Mouse (Mus musculus) bone marrow, adult 2 months (tissue): ENCODE measurements around the gene Arid1b. TPM values are rescaled to one million over a fixed set of nuclear protein-coding genes. Genes with fewer than 3 reads are reported as not detected.

Experiments used
- H3K27ac ChIP-seq: fragments of 200-500 bp; 2 replicates; pipeline ENCODE4 v1.5.1; 2012; ENCODE audit warnings: low read depth, mild to moderate bottlenecking, control low read depth, inconsistent platforms, low read length; ENCODE audit not compliant: control insufficient read depth, poor library complexity, insufficient read depth
- H3K4me1 ChIP-seq: fragments of 200-500 bp; 2 replicates; pipeline ENCODE4 v1.6.1; 2011; ENCODE audit warnings: low read length; ENCODE audit not compliant: control insufficient read depth, insufficient read depth
- H3K4me3 ChIP-seq: fragments of 200-500 bp; replicated peaks from 2 replicates; pipeline ENCODE3; 2011; ENCODE audit warnings: mild to moderate bottlenecking, low read depth, low read length, control low read depth; ENCODE audit not compliant: control insufficient read depth
- CTCF ChIP-seq: fragments of 200-500 bp; IDR thresholded peaks from 2 replicates; pipeline ENCODE4 v1.5.1; 2011; ENCODE audit warnings: low read length, control low read depth; ENCODE audit not compliant: control insufficient read depth, insufficient read depth
- POLR2A ChIP-seq: fragments of 200-500 bp; IDR thresholded peaks from 2 replicates; pipeline ENCODE4 v1.6.1; 2011; ENCODE audit warnings: low read depth, mild to moderate bottlenecking, control low read depth, low read length, borderline replicate concordance; ENCODE audit not compliant: control insufficient read depth
- WGBS: fragments of 180-500 bp; shearing (Covaris S2); methylation state at CpG from one replicate; pipeline ENCODE4 v1.1.7; 2018; 5-methylcytosine and 5-hydroxymethylcytosine counted together
- polyA plus RNA-seq: library from polyadenylated mRNA; stranded (reverse); fragments of >200 nt; gene quantifications from 2 replicates; pipeline ENCODE4 v1.2.4, GENCODE M21; 2011; ENCODE audit warnings: low replicate concordance; ENCODE audit not compliant: missing spikeins, insufficient read depth, insufficient read length

Gene Arid1b
- polyA plus RNA-seq, 1 experiment: 12.5 TPM

DNA sequence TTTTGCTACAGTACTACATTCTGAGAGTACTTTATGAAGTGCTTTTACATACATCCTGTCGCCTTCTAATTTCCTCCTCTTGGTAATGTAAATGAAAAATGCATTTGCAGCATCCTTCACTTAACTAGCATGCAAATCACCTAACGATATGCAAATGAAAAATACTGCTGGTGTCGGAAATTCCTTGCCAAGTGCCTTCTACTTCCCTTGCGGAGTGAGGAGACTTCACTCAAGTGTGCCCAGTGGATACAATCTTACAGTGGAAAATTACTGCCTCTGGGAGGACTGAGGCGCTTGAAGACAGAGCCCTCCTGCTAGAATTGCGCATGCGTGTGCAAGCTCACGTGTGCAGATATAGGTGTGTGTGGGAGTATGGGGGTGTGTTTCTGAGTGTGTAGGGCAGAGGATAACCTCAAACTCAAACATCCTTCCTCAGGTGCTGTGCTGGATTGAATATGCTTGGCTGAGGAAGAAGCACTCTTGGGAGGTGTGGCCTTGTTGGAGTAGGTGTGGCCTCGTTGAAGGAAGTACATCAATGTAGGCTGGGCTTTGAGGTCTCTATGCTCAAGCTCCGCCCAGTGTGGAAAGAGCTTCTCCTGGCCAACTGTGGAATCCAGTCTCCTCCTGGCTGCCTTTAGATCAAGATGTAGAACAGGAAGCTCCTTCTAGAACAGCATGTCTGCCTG is 29.8 kb upstream of the Arid1b start:
- TF ChIP-seq CTCF: no peak
- H3K4me3 ChIP-seq: no peak overlapping the region
- no peaks in the 10 kb centered on the region for H3K4me1 ChIP-seq
- 83% methylated on average over 10 of the region's 10 CpGs for WGBS
- H3K27ac ChIP-seq: no peak overlapping the region

DNA sequence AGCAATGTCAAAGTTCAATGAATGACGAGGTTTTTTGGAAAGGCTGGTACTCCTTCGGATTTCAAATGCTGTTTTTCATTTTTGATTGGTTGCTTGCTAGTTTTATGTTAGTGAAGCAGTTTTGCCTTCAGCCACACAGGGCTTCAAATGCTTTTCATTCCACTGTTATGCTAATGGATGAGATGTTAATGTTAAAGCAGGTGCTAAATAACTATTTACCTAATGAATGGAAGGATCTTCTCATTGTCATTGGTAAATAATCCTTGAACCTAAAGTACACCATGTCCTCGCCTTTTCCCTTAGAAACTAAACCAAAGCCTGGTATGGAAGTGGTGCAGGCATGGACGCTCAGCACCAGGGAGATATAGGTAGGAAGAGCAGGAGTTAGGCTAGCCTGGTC is 26.9 kb upstream of the Arid1b start:
- H3K4me1 ChIP-seq: no peaks in the 10 kb centered on the region
- no peak overlapping the region for H3K27ac ChIP-seq
- WGBS: 74% methylated on average over 4 of the region's 4 CpGs
- TF ChIP-seq CTCF (no peak), POLR2A (no peak)
- no peak overlapping the region for H3K4me3 ChIP-seq

DNA sequence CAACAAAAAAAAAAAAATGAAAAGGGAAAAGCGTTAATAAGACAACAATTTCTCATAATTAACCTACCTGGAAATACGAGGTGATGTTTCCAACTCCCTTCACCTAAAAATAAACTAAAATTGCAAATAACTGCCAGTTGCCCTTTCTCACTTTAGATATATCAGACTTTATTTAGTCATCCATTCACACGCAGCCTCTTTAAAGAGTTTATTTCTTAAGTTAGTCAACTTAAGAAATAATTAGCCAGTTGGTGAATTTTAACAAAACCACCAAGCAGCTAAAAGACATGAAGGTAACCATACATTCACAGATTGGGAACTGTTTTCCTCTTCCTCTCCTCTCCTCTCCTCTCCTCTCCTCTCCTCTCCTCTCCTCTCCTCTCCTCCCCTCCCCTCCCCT is 26.1 kb upstream of the Arid1b start:
- Histone ChIP-seq H3K4me1 (no peaks in the 10 kb centered on the region), H3K27ac (no peak overlapping the region), H3K4me3 (no peak overlapping the region)
- no peak for TF ChIP-seq CTCF
- no peak for TF ChIP-seq POLR2A
- WGBS: 89% methylated on average over 3 of the region's 3 CpGs

DNA sequence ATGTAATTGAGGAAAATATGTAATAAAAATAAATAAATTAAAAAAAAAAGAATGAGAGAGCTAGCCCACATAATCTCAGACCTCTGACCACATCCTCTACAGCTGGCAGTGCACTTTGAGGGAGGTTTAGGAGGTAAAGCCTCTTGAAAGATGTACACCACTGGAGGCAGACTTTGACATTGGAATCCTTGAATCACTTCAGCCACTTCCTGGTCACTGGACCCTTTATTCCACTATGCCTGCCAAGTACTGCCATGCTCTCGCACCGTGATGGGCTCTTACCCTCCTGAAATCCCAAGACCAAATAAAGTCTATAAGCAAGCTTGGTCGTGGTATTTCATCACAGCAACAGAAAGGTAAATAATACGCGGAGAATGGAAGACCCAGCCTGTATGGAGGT is 25.3 kb upstream of the Arid1b start:
- H3K4me3 ChIP-seq: no peak overlapping the region
- no peak overlapping the region for H3K27ac ChIP-seq
- 84% methylated on average over 5 of the region's 5 CpGs for whole genome bisulfite sequencing
- H3K4me1 ChIP-seq: no peaks in the 10 kb centered on the region
- no peak for TF ChIP-seq CTCF

DNA sequence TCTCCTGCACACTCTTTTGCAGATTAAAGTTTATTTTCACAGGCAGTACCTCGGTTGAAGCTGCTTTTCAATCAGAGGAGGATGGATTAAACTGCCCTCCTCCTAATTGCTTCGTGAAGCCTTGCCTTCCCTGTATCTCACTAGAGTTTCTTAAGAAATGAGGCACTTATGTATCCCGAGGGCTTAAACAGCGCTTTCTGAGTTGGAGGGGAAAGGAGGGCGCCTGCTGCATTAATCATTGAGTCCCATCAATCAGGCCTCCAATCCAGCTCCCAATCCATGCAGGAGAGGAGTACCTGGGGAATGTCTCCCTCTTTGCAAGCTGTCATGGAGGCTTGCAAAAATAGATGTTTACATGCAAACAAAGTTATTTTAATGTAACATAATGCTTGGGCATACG is 21.9 kb upstream of the Arid1b start:
- Histone ChIP-seq H3K27ac (no peak overlapping the region), H3K4me3 (no peak overlapping the region), H3K4me1 (no peaks in the 10 kb centered on the region)
- 79% methylated on average over 6 of the region's 6 CpGs for WGBS
- no peak for TF ChIP-seq CTCF
- TF ChIP-seq POLR2A: no peak

DNA sequence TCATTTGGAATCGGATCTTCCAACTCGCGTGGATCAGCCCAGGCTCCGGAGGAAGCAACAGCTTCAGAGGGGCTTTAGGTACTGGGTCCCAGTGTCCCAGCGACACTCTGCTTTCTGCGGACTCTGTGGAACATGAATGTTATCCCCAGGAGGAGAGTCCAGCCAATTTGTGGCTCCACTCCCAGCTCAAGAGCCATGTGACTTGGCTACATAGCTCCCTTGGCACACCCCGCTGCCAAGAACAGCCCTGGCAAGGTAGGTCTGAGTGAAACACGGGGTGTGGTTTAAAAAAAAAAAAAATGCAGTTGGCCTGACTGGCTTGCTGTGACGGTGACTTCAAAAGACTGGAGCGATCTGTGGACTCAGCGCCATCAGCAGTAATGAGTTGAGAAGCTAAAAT is 19.4 kb upstream of the Arid1b start:
- 75% methylated on average over 11 of the region's 11 CpGs for WGBS
- Histone ChIP-seq H3K27ac (no peak overlapping the region), H3K4me3 (no peak overlapping the region), H3K4me1 (no peaks in the 10 kb centered on the region)
- TF ChIP-seq POLR2A (no peak), CTCF (no peak)

DNA sequence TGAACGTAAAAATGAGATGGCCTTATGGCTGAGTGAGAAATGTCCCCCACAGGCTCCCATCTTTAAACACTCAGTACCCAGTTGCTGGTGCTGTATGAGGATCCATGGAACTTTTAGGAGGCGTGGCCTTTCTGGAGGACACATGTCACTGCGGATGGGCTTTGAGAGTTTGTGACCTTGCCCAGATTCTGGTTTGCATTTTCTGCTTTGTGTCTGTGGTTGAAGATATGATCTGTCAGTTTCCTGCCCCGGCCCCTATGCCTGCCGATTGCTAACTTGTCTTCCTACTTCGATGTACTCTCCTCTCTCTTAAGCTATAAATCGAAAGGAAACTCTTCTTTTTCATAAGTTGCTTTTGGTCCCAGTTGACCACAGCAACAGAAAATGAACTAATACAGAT is 14.0 kb upstream of the Arid1b start:
- WGBS: 17% methylated on average over 7 of the region's 7 CpGs
- no peak for TF ChIP-seq CTCF
- no peak for TF ChIP-seq POLR2A
- no peak overlapping the region for H3K27ac ChIP-seq

DNA sequence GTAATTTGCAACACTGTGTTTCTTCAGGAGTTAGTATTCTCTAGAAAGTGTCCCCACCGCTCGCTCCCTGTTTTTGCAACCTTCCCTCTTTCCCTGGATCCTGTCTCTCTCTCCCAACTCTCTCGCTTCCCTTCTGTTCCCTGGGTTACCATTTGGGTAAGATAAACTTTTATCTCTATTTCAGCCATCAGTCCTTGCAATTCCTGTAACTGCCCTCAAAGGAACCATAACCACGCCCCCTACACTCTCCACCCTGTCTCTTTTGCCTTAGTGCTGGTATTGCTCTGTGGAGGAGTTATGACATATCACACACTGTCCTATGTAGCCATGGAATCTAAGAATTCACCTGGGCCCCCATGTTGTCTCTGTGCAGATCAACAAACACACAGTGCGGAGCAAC is 11.3 kb upstream of the Arid1b start:
- Histone ChIP-seq H3K4me1 (no peaks in the 10 kb centered on the region), H3K4me3 (no peak overlapping the region), H3K27ac (no peak overlapping the region)
- TF ChIP-seq POLR2A: no peak
- WGBS: 80% methylated on average over 5 of the region's 5 CpGs

More for the DNA sequence above, 14.0 kb upstream of the Arid1b start:
- H3K4me3 ChIP-seq: no peak overlapping the region
- no peaks in the 10 kb centered on the region for H3K4me1 ChIP-seq

DNA sequence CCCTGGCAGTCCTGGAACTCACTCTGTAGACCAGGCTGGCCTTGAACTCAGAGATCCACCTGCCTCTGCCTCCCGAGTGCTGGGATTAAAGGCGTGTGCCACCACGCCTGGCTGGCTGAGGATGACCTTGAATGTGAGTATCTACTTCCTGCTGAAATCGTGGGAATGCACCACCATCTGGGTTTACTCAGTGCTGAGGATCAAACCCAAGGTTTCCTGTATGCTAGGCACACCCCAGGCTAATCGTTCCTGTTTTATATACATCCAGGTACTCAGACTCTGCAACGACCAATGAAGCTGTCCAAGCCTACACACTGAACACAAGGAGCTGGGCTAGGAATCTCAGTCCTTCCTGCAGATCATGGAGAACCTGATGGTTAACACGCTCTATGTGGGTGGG is 9.4 kb upstream of the Arid1b start:
- 57% methylated on average over 7 of the region's 7 CpGs for WGBS
- H3K27ac ChIP-seq: no peak overlapping the region
- H3K4me3 ChIP-seq: no peak overlapping the region
- no peaks in the 10 kb centered on the region for H3K4me1 ChIP-seq
- TF ChIP-seq CTCF (no peak), POLR2A (no peak)
